Comparison of ENCODE assay signal across 10 mouse cellular contexts in the genomic region with DNA sequence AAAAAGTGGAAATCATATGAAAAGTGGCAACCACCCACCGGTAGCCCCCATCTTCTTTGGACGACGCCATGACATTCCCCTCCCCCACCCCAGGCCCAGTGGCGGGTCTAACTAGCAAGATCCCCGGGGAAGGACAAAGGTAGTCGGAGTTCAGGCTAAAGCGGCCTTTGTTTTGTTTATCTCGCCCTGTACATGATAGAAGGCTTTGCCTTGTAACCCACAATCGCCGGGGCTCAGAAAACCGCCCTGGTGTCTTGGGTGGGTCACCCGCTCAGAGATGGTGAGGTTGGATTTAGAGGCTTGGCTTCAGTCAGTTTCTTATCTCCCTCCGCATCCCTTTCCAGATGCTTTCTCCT. TPM values are rescaled to one million over a fixed set of nuclear protein-coding genes. Genes with fewer than 3 reads are reported as not detected.
DNase-seq lines count a peak whose midpoint lies in the region; ATAC-seq and TF ChIP-seq lines count a peak whose summit lies in the region.
"Had no signal": no experiment of that assay in that cellular context is flagged by ENCODE, and none has a peak within 500 bp of the region (broad histone marks: within the 10 kb centered on the region; RNA-seq: fewer than 3 reads in every experiment).

No protein-coding gene starts in this region.

- WGBS in kidney, embryonic 14.5 days = 11% methylated on average over 13 of the region's 13 CpGs
- WGBS in forebrain, embryonic 13.5 days = 10% methylated on average over 13 of the region's 13 CpGs
- 44% methylated on average over 13 of the region's 13 CpGs for WGBS in liver, adult 2 months

- peak overlapping the region; percentile 14; the same call in 1 of the 2 replicates for H3K4me3 ChIP-seq in kidney, embryonic 14.5 days (ENCODE audit: low read length)
- peak overlapping the region; percentile 10; the same call in 1 of the 2 replicates for H3K4me3 ChIP-seq in forebrain, embryonic 13.5 days
- no peak overlapping the region for H3K4me3 ChIP-seq in liver, adult 2 months (ENCODE audit: insufficient read depth, low read depth, low read length)

- no peak for TF ChIP-seq POLR2A in liver, adult 2 months (IDR thresholded peaks at IDR 0.05; ENCODE audit: extremely low read depth, insufficient read depth, low read length)

- H3K36me3 ChIP-seq in kidney, embryonic 14.5 days (ENCODE audit: control insufficient read depth, insufficient read depth, low read length) = no peaks in the 10 kb centered on the region
- no peaks in the 10 kb centered on the region for H3K36me3 ChIP-seq in forebrain, embryonic 13.5 days (ENCODE audit: poor library complexity, severe bottlenecking)
- H3K36me3 ChIP-seq in liver, adult 2 months (ENCODE audit: control insufficient read depth, insufficient read depth, low read length) = no peaks in the 10 kb centered on the region
- H3K36me3 ChIP-seq: G1E had no signal

- H3K79me2 ChIP-seq in liver, adult 2 months (ENCODE audit: control insufficient read depth, insufficient read depth, low read length) = no peaks in the 10 kb centered on the region

- H3K9ac ChIP-seq in kidney, embryonic 14.5 days (ENCODE audit: low read depth, low read length) = no peak overlapping the region
- H3K9ac ChIP-seq in forebrain, embryonic 13.5 days = no peak overlapping the region
- H3K9ac ChIP-seq in liver, adult 2 months (ENCODE audit: low read depth, low read length) = no peak overlapping the region

- ATAC-seq in kidney, embryonic 14.5 days (ENCODE audit: low FRiP score, low TSS enrichment) = no peak
- no peak for ATAC-seq in forebrain, embryonic 13.5 days

- H3K4me2 ChIP-seq in kidney, embryonic 14.5 days (replicated peaks; ENCODE audit: low read depth, low read length) = peak overlapping the region; percentile 39
- peak overlapping the region; percentile 44 for H3K4me2 ChIP-seq in forebrain, embryonic 13.5 days

- DNase-seq in kidney, adult 9 months = no peak
- DNase-seq in liver, adult 2 months (ENCODE audit: extremely low read depth, low read depth, low spot score) = no peak
- DNase-seq in retina, embryonic 14.5 days (ENCODE audit: low spot score) = peak; percentile 38
- DNase-seq in thymus, postnatal 10 days (ENCODE audit: low spot score in 2 of 2) = no peak
- no peak for DNase-seq in urinary bladder, postnatal 36 days (ENCODE audit: low spot score in 2 of 2)
- no peak for DNase-seq in layer of hippocampus, adult 11-12 months (ENCODE audit: low spot score)
- DNase-seq: cerebellum, postnatal 10 days had no signal

- peaks cover 7% of the 10 kb centered on the region; the same call in 1 of the 2 replicates for H3K4me1 ChIP-seq in kidney, embryonic 14.5 days (ENCODE audit: control insufficient read depth, insufficient read depth, low read length)
- no peaks in the 10 kb centered on the region for H3K4me1 ChIP-seq in forebrain, embryonic 13.5 days
- no peaks in the 10 kb centered on the region for H3K4me1 ChIP-seq in liver, adult 2 months (ENCODE audit: control insufficient read depth, insufficient read depth, low read length)

- H3K27me3 ChIP-seq in kidney, embryonic 14.5 days (ENCODE audit: control insufficient read depth, insufficient read depth, low read length) = no peaks in the 10 kb centered on the region
- H3K27me3 ChIP-seq in forebrain, embryonic 13.5 days = no peaks in the 10 kb centered on the region
- H3K27me3 ChIP-seq in liver, adult 2 months (ENCODE audit: control insufficient read depth, insufficient read depth, low read length) = no peaks in the 10 kb centered on the region

- H3K9me3 ChIP-seq in kidney, embryonic 14.5 days (ENCODE audit: control insufficient read depth, low read length) = no peaks in the 10 kb centered on the region
- no peaks in the 10 kb centered on the region for H3K9me3 ChIP-seq in forebrain, embryonic 13.5 days (replicated peaks)
- H3K9me3 ChIP-seq: G1E had no signal

- H3K27ac ChIP-seq in kidney, embryonic 14.5 days (ENCODE audit: low read depth, low read length) = no peak overlapping the region
- no peak overlapping the region for H3K27ac ChIP-seq in forebrain, embryonic 13.5 days
- H3K27ac ChIP-seq in liver, adult 2 months (replicated peaks; ENCODE audit: insufficient read depth, low read depth, low read length) = 0 out of 2 replicates have a peak overlapping the region, but pooled peaks have one; percentile 4

- no peak for TF ChIP-seq CTCF in liver, adult 2 months (IDR thresholded peaks at IDR 0.05; ENCODE audit: low read depth, low read length)

RNA-seq across cellular contexts. Expression of a gene that starts 54.4 kb away (rescaled TPM):
- polyA plus RNA-seq in kidney, embryonic 14.5 days (2014; fragmentation: Nextera tagmentation; extraction: Ambion mirVana) = 20.0 and 26.1 TPM in 2 replicates
- polyA plus RNA-seq in forebrain, embryonic 13.5 days (2015; fragmentation: Nextera tagmentation; extraction: Ambion mirVana) = 26.6 and 27.9 TPM in 2 replicates
- total RNA-seq in liver, adult 2 months (2014; rRNA removed) = 19.5 and 20.4 TPM in 2 replicates
- polyA plus RNA-seq in liver, adult 2 months (2012; rRNA removed) = 1.3 and 1.8 TPM in 2 replicates
